Mouse (Mus musculus) midbrain, embryonic 11.5 days (tissue): ENCODE results near the gene Haus4. TPM values are rescaled to one million over a fixed set of nuclear protein-coding genes. Genes with fewer than 3 reads are reported as not detected.

Experiments
- ATAC-seq: fragments of 200-750 bp; cut with Nextera tagmentation; 2 replicates; pipeline ENCODE4 v1.8.0; 2017; ENCODE audit warnings: moderate TSS enrichment, moderate library complexity; ENCODE audit not compliant: low FRiP score
- DNase-seq: peaks from one replicate; pipeline ENCODE4 v3.0.0; 2015; ENCODE audit warnings: low spot score; ENCODE audit errors: missing footprints
- H3K27ac ChIP-seq: fragments of 300-500 bp; sonication (generic); 2 replicates; pipeline ENCODE4 v1.5.1; 2014; ENCODE audit warnings: low read depth, low read length
- H3K27me3 ChIP-seq: fragments of 300-500 bp; sonication (generic); 2 replicates; pipeline ENCODE4 v1.6.1; 2014; ENCODE audit warnings: mild to moderate bottlenecking, low read length, moderate library complexity, mixed read lengths; ENCODE audit not compliant: control insufficient read depth, insufficient read depth
- H3K36me3 ChIP-seq: fragments of 300-500 bp; sonication (generic); 2 replicates; pipeline ENCODE4 v1.6.1; 2014; ENCODE audit warnings: mild to moderate bottlenecking, low read length, moderate library complexity, mixed read lengths; ENCODE audit not compliant: control insufficient read depth, insufficient read depth
- H3K4me1 ChIP-seq: fragments of 300-500 bp; sonication (generic); 2 replicates; pipeline ENCODE4 v1.6.1; 2014; ENCODE audit warnings: low read length; ENCODE audit not compliant: control insufficient read depth, insufficient read depth
- H3K4me2 ChIP-seq: fragments of 300-500 bp; sonication (generic); 2 replicates; pipeline ENCODE4 v1.6.1; 2014; ENCODE audit warnings: mild to moderate bottlenecking, moderate library complexity
- H3K4me3 ChIP-seq: fragments of 300-500 bp; sonication (generic); 2 replicates; pipeline ENCODE4 v1.5.1; 2014; ENCODE audit warnings: low read depth, low read length
- H3K9ac ChIP-seq: fragments of 300-500 bp; sonication (generic); 2 replicates; pipeline ENCODE4 v1.6.1; 2014; ENCODE audit warnings: low read length
- H3K9me3 ChIP-seq: fragments of 300-500 bp; sonication (generic); 2 replicates; pipeline ENCODE4 v1.6.1; 2016; ENCODE audit warnings: low read length; ENCODE audit not compliant: control insufficient read depth
- WGBS: fragments of 180-500 bp; shearing (Covaris S2); extraction: QIAGEN DNeasy Blood & Tissue Kit; methylation state at CpG from one replicate; pipeline ENCODE4 v1.1.7; 2014; 5-methylcytosine and 5-hydroxymethylcytosine counted together
- polyA plus RNA-seq: library from polyadenylated mRNA; unstranded; fragments of >200 nt; fragmentation: Nextera tagmentation; extraction: Ambion mirVana; gene quantifications from 2 replicates; pipeline ENCODE4 v1.2.1, GENCODE M21; 2014

Haus4 gene
- polyA plus RNA-seq, 1 experiment from 2014 or later, result 41.9 TPM

DNA sequence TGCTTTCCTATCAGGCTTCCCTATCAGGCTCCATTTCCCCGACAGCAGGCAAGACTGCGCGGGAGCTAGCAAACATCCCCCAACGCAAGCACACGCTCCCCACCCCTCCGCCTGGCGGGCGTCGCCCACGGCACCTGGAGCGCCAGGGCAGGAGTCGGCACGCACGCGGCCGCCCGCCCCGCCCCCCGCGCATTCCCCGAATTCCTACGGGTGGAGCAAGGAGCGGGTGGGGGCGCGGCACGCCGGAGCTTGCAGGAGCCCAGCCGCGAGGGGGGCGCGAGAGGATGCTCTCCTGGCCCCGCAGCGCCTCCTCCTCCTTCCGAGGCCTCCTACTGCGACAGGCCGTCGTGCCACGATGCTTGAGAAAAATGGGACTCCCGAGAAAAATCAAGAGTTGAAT is 21.2 kb upstream of the Haus4 start:
- Histone ChIP-seq H3K36me3 (peaks cover 6% of the 10 kb centered on the region; the same call in 1 of the 2 replicates), H3K27ac (peak overlapping the region; percentile 44; the same call in 1 of the 2 replicates), H3K9me3 (no peaks in the 10 kb centered on the region), H3K4me3 (peak overlapping the region; percentile 91), H3K4me1 (peaks cover 42% of the 10 kb centered on the region), H3K9ac (peak overlapping the region; percentile 94), H3K4me2 (peak overlapping the region; percentile 81), H3K27me3 (no peaks in the 10 kb centered on the region)
- DNase-seq, result peak; percentile 96
- WGBS, result under 1% methylated on average over 39 of the region's 39 CpGs
- ATAC-seq, result 0 out of 2 replicates have a peak, but pooled peaks have one; percentile 3

DNA sequence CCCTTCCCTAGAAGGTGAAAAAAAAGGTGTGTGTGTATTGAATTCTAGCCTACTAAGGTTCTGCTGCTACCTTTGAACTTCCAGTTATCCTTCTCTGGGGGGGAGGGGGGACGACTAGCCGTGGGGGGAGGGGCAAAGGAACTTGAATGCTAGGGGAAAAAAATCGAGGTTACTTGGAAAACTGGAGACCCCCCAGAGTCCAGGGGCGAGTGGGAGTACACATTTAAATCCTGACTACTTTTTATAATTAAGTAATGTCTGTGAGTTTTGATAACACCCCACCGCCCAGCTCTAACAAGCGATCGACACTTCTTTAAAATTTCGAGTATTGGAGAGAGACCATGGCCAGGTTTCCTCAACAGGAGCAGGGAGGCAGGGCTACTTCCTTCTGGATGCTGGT is 20.6 kb upstream of the Haus4 start:
- H3K27ac ChIP-seq, result no peak overlapping the region
- H3K36me3 ChIP-seq, result peaks cover 6% of the 10 kb centered on the region; the same call in 1 of the 2 replicates
- peaks cover 45% of the 10 kb centered on the region for H3K4me1 ChIP-seq
- peak overlapping the region; percentile 81 for H3K4me2 ChIP-seq
- no peak for DNase-seq
- peak overlapping the region; percentile 91 for H3K4me3 ChIP-seq
- 1% methylated on average over 8 of the region's 8 CpGs for WGBS
- H3K9me3 ChIP-seq, result no peaks in the 10 kb centered on the region
- H3K27me3 ChIP-seq, result no peaks in the 10 kb centered on the region
- ATAC-seq, result no peak
- peak overlapping the region; percentile 94 for H3K9ac ChIP-seq

GRCm38 (mm10) chr14:54574253-54574652 is 19.8 kb upstream of the Haus4 start:
- peak; percentile 93 for DNase-seq
- 8% methylated on average over 4 of the region's 4 CpGs for WGBS
- ATAC-seq, result no peak
- Histone ChIP-seq H3K9me3 (no peaks in the 10 kb centered on the region), H3K27ac (peak overlapping the region; percentile 25; the same call in 1 of the 2 replicates), H3K4me2 (peak overlapping the region; percentile 81), H3K27me3 (no peaks in the 10 kb centered on the region), H3K4me3 (peak overlapping the region; percentile 91), H3K9ac (peak overlapping the region; percentile 94), H3K4me1 (peaks cover 53% of the 10 kb centered on the region), H3K36me3 (peaks cover 6% of the 10 kb centered on the region; the same call in 1 of the 2 replicates)

GRCm38 (mm10) chr14:54572790-54573736 is 18.6 kb upstream of the Haus4 start:
- Histone ChIP-seq H3K27ac (peak overlapping the region; percentile 48; the same call in 1 of the 2 replicates), H3K9ac (peak overlapping the region; percentile 94), H3K4me2 (peak overlapping the region; percentile 81), H3K4me1 (peaks cover 51% of the 10 kb centered on the region), H3K9me3 (no peaks in the 10 kb centered on the region), H3K4me3 (peak overlapping the region; percentile 91), H3K27me3 (no peaks in the 10 kb centered on the region), H3K36me3 (peaks cover 10% of the 10 kb centered on the region; the same call in 1 of the 2 replicates)
- DNase-seq (peak; percentile 95), ATAC-seq (peak; percentile 80)
- 2% methylated on average over 14 of the region's 14 CpGs for WGBS

DNA sequence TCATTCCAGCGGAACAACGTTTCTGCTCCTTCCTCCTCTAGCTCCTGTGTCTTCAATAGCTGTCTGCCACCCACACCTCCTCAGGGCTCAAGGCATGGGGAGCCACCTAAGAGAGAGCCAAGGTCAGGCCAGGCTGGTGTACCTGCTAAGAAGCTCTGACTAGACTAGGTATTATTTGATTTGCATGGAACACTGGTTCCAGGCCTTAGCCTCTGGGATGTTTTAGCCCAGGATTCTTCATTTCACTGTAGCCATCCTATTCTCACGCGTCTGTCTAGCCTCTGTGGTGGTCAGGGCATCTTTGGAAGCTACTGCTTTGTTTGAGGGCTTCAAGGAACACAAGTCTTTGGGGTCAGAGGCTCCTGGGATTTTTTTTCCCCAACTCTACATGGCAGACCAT is 17.7 kb upstream of the Haus4 start:
- H3K36me3 ChIP-seq, result peaks cover 14% of the 10 kb centered on the region; the same call in 1 of the 2 replicates
- peak overlapping the region; percentile 11; the same call in 1 of the 2 replicates for H3K4me3 ChIP-seq
- peak overlapping the region; percentile 81 for H3K4me2 ChIP-seq
- H3K4me1 ChIP-seq, result peaks cover 51% of the 10 kb centered on the region
- WGBS, result 37% methylated on average over 4 of the region's 4 CpGs
- DNase-seq, result peak; percentile 89
- H3K27me3 ChIP-seq, result no peaks in the 10 kb centered on the region
- no peak for ATAC-seq
- H3K27ac ChIP-seq, result peak overlapping the region; percentile 48; the same call in 1 of the 2 replicates
- H3K9ac ChIP-seq, result peak overlapping the region; percentile 37; the same call in 1 of the 2 replicates
- no peaks in the 10 kb centered on the region for H3K9me3 ChIP-seq

GRCm38 (mm10) chr14:54569451-54570392 is 15.3 kb upstream of the Haus4 start:
- H3K4me1 ChIP-seq, result peaks cover 42% of the 10 kb centered on the region
- no peaks in the 10 kb centered on the region for H3K27me3 ChIP-seq
- H3K9ac ChIP-seq, result peak overlapping the region; percentile 28; the same call in 1 of the 2 replicates
- peaks cover 14% of the 10 kb centered on the region; the same call in 1 of the 2 replicates for H3K36me3 ChIP-seq
- ATAC-seq, result no peak
- no peaks in the 10 kb centered on the region for H3K9me3 ChIP-seq
- peak; percentile 94 for DNase-seq
- H3K27ac ChIP-seq, result peak overlapping the region; percentile 32; the same call in 1 of the 2 replicates
- H3K4me2 ChIP-seq, result peak overlapping the region; percentile 6; the same call in 1 of the 2 replicates
- 54% methylated on average over 17 of the region's 17 CpGs for WGBS
- H3K4me3 ChIP-seq, result no peak overlapping the region

GRCm38 (mm10) chr14:54568694-54569414 is 14.4 kb upstream of the Haus4 start:
- Histone ChIP-seq H3K36me3 (peaks cover 14% of the 10 kb centered on the region; the same call in 1 of the 2 replicates), H3K9ac (no peak overlapping the region), H3K4me1 (peaks cover 34% of the 10 kb centered on the region), H3K9me3 (no peaks in the 10 kb centered on the region), H3K27me3 (no peaks in the 10 kb centered on the region), H3K4me2 (no peak overlapping the region), H3K27ac (no peak overlapping the region), H3K4me3 (no peak overlapping the region)
- no peak for ATAC-seq
- 76% methylated on average over 15 of the region's 15 CpGs for WGBS
- DNase-seq, result peak; percentile 97
